Mouse (Mus musculus) stomach, embryonic 14.5 days (tissue): ENCODE data around the gene Gm8082. TPM values are rescaled to one million over a fixed set of nuclear protein-coding genes. Genes with fewer than 3 reads are reported as not detected.
"Not testable (repeated sequence)": the region's sequence is repeated elsewhere in the genome, so short reads cannot be mapped to it uniquely, and the experiment has no call there.

Experiments
- ATAC-seq: fragments of 200-750 bp; cut with Nextera tagmentation; 2 replicates; pipeline ENCODE4 v1.8.0; 2017; ENCODE audit warnings: low read depth, moderate TSS enrichment; ENCODE audit not compliant: insufficient number of reproducible peaks, insufficient read depth, low FRiP score
- H3K27ac ChIP-seq: fragments of 300-500 bp; sonication (generic); 2 replicates; pipeline ENCODE4 v1.5.1; 2014; ENCODE audit warnings: mild to moderate bottlenecking, low read length, moderate library complexity, mixed read lengths
- H3K27me3 ChIP-seq: fragments of 300-500 bp; sonication (generic); 2 replicates; pipeline ENCODE4 v1.6.1; 2014; ENCODE audit warnings: low read length, control low read depth, mixed read lengths; ENCODE audit not compliant: control insufficient read depth, insufficient read depth
- H3K36me3 ChIP-seq: fragments of 300-500 bp; sonication (generic); 2 replicates; pipeline ENCODE4 v1.6.1; 2014; ENCODE audit warnings: mild to moderate bottlenecking, control low read depth, low read length, moderate library complexity, mixed read lengths; ENCODE audit not compliant: control insufficient read depth, insufficient read depth
- H3K4me1 ChIP-seq: fragments of 300-500 bp; sonication (generic); 2 replicates; pipeline ENCODE4 v1.6.1; 2014; ENCODE audit warnings: low read length, control low read depth, mixed read lengths; ENCODE audit not compliant: control insufficient read depth, insufficient read depth
- H3K4me2 ChIP-seq: fragments of 300-500 bp; sonication (generic); replicated peaks from 2 replicates; pipeline ENCODE4 v1.6.1; 2014; ENCODE audit warnings: low read depth, low read length, control low read depth
- H3K4me3 ChIP-seq: fragments of 300-500 bp; sonication (generic); 2 replicates; pipeline ENCODE4 v1.5.1; 2014; ENCODE audit warnings: low read depth, low read length, control low read depth
- H3K9ac ChIP-seq: fragments of 300-500 bp; sonication (generic); replicated peaks from 2 replicates; pipeline ENCODE4 v1.6.1; 2014; ENCODE audit warnings: low read depth, mild to moderate bottlenecking, control low read depth, low read length, moderate library complexity, mixed read lengths
- H3K9me3 ChIP-seq: fragments of 300-500 bp; sonication (generic); 2 replicates; pipeline ENCODE4 v1.6.1; 2016; ENCODE audit warnings: low read depth, low read length, control low read depth; ENCODE audit not compliant: control insufficient read depth
- WGBS: fragments of 180-500 bp; shearing (Covaris S2); extraction: QIAGEN DNeasy Blood & Tissue Kit; methylation state at CpG from one replicate; pipeline ENCODE4 v1.1.7; 2014; 5-methylcytosine and 5-hydroxymethylcytosine counted together
- polyA plus RNA-seq: library from polyadenylated mRNA; unstranded; fragments of >200 nt; fragmentation: Nextera tagmentation; extraction: Ambion mirVana; gene quantifications from 2 replicates; pipeline ENCODE4 v1.2.1, GENCODE M21; 2014

The Gm8082 gene
- not detected in 2 replicates for polyA plus RNA-seq

DNA sequence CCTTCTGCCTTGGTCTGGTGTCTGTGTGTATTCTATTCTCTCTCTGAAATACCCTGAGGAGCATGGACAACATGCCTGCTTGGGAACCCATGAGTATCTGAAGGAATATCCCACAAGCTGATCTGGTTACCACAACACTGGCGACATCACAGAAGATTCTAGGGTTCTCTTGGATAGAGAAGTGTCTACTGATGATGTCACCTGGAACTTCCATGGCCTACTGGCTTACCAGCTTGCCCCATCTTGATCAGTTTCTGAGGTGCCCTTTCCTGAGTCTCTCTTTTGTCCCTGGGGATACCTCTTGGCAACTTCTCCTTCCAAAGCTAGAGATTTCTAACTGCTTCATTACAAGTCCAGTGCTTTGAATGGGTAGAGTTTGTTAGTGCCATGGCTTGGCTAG lies at the start of gene Gm8082:
TSS of gene Gm8082 (minus strand) at position 101 of the 400 bp plus-strand sequence.
- not testable (repeated sequence) for ATAC-seq, H3K4me2 ChIP-seq, H3K36me3 ChIP-seq, H3K9ac ChIP-seq, H3K9me3 ChIP-seq, H3K4me1 ChIP-seq, H3K27ac ChIP-seq, H3K4me3 ChIP-seq, H3K27me3 ChIP-seq
- WGBS: no CpG with 5 or more reads among the region's 1 CpGs

DNA sequence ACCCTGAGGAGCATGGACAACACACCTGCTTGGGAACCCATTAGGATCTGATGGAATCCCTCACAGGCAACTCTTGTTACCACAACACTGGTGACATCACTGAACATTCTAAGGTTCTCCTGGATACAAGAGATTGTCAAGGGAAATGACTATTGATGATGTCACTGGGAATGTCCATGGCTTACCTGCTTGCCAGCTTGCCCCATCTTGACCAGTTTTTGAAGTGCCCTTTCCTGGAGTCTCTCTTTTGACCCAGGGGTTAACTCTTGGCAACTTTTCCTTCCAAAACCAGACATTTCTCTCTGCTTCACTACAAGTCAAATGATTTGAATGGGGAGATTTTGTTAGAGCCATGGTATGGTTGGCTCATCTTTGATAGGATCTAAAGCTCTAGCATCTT lies 22.1 kb upstream of the Gm8082 start, which contains the start of gene Gm10376:
TSS of gene Gm10376 (minus strand) at position 101 of the 400 bp plus-strand sequence.
- not testable (repeated sequence) for H3K9me3 ChIP-seq, H3K27me3 ChIP-seq, H3K9ac ChIP-seq, ATAC-seq, H3K4me3 ChIP-seq, H3K4me1 ChIP-seq, H3K27ac ChIP-seq, H3K36me3 ChIP-seq, H3K4me2 ChIP-seq

Other genes starting within 250 kb of the Gm8082 start
- gene Gm3015, start 224.8 kb downstream of the Gm8082 start, polyA plus RNA-seq: not detected in 2 replicates
- not detected in 2 replicates for gene Gm10377, start 195.6 kb downstream of the Gm8082 start, polyA plus RNA-seq
- gene Gm21977, start 140.1 kb downstream of the Gm8082 start, polyA plus RNA-seq: not detected in 2 replicates
- not detected in 2 replicates for gene Gm10376, start 22.0 kb upstream of the Gm8082 start, polyA plus RNA-seq
- not detected in 2 replicates for gene Gm8094, start 83.0 kb upstream of the Gm8082 start, polyA plus RNA-seq
- gene Gm8104, start 107.0 kb upstream of the Gm8082 start, polyA plus RNA-seq: not detected in 2 replicates
- gene Gm7233, start 186.2 kb upstream of the Gm8082 start, polyA plus RNA-seq: not detected in 2 replicates
- gene Gm8122, start 241.7 kb upstream of the Gm8082 start, polyA plus RNA-seq: not detected in 2 replicates